Mouse (Mus musculus): ENCODE measurements at regions not wholly inside any gene's neighbourhood (a gene's known extent, or its start where the extent isn't known, plus 50 kb on each side); places are given as distances from the start of the nearest gene placed in this dataset.

GRCm38 (mm10) chr2:147846968-147847749 lies 199.6 kb downstream of the Foxa2 start:
- no peak for ATAC-seq
- Histone ChIP-seq H3K9me3 (replicated peaks) (no peaks in the 10 kb centered on the region), H3K9ac (no peak overlapping the region), H3K36me3 (no peaks in the 10 kb centered on the region), H3K27me3 (replicated peaks) (no peaks in the 10 kb centered on the region), H3K4me2 (no peak overlapping the region), H3K4me1 (no peaks in the 10 kb centered on the region), H3K27ac (no peak overlapping the region), H3K4me3 (no peak overlapping the region)
- WGBS (ENCODE audit: insufficient replicate concordance), result 24% methylated on average over 10 of the region's 10 CpGs

- WGBS (ENCODE audit: insufficient replicate concordance), result 33% methylated on average over 1 of the region's 1 CpGs
- no peak for ATAC-seq
- H3K27ac ChIP-seq, result no peak overlapping the region
- H3K4me2 ChIP-seq, result no peak overlapping the region
- H3K27me3 ChIP-seq (replicated peaks), result no peaks in the 10 kb centered on the region
- H3K9me3 ChIP-seq (replicated peaks), result no peaks in the 10 kb centered on the region
- H3K4me3 ChIP-seq, result no peak overlapping the region
- H3K9ac ChIP-seq, result no peak overlapping the region
- H3K36me3 ChIP-seq, result no peaks in the 10 kb centered on the region
- H3K4me1 ChIP-seq, result no peaks in the 10 kb centered on the region
Measured at GRCm38 (mm10) chr2:147845256-147845655, 201.5 kb downstream of the Foxa2 start.

GRCm38 (mm10) chr2:147840936-147841335 lies 205.8 kb downstream of the Foxa2 start:
- no peaks in the 10 kb centered on the region for H3K9me3 ChIP-seq (replicated peaks)
- no peaks in the 10 kb centered on the region for H3K4me1 ChIP-seq
- no peak overlapping the region for H3K27ac ChIP-seq
- H3K4me2 ChIP-seq, result no peak overlapping the region
- H3K9ac ChIP-seq, result no peak overlapping the region
- 68% methylated on average over 5 of the region's 5 CpGs for WGBS (ENCODE audit: insufficient replicate concordance)
- H3K4me3 ChIP-seq, result no peak overlapping the region
- no peak for ATAC-seq
- no peaks in the 10 kb centered on the region for H3K27me3 ChIP-seq (replicated peaks)
- H3K36me3 ChIP-seq, result no peaks in the 10 kb centered on the region

- Histone ChIP-seq H3K27ac (no peak overlapping the region), H3K4me1 (no peaks in the 10 kb centered on the region), H3K9ac (no peak overlapping the region), H3K9me3 (replicated peaks) (no peaks in the 10 kb centered on the region), H3K4me3 (no peak overlapping the region), H3K4me2 (no peak overlapping the region), H3K27me3 (replicated peaks) (no peaks in the 10 kb centered on the region), H3K36me3 (no peaks in the 10 kb centered on the region)
- 57% methylated on average over 4 of the region's 4 CpGs for WGBS (ENCODE audit: insufficient replicate concordance)
- ATAC-seq, result no peak
Measured at GRCm38 (mm10) chr2:147838613-147839012, 208.2 kb downstream of the Foxa2 start.

- WGBS (ENCODE audit: insufficient replicate concordance), result 44% methylated on average over 6 of the region's 6 CpGs
- Histone ChIP-seq H3K9me3 (replicated peaks) (no peaks in the 10 kb centered on the region), H3K27ac (no peak overlapping the region), H3K4me3 (no peak overlapping the region), H3K9ac (no peak overlapping the region), H3K36me3 (no peaks in the 10 kb centered on the region), H3K27me3 (replicated peaks) (no peaks in the 10 kb centered on the region), H3K4me1 (no peaks in the 10 kb centered on the region), H3K4me2 (no peak overlapping the region)
- no peak for ATAC-seq
Measured at GRCm38 (mm10) chr2:147830551-147830950, 216.2 kb downstream of the Foxa2 start.

- no peaks in the 10 kb centered on the region for H3K4me1 ChIP-seq
- 60% methylated on average over 3 of the region's 3 CpGs for WGBS (ENCODE audit: insufficient replicate concordance)
- no peaks in the 10 kb centered on the region for H3K9me3 ChIP-seq (replicated peaks)
- H3K27ac ChIP-seq, result no peak overlapping the region
- H3K4me3 ChIP-seq, result no peak overlapping the region
- H3K9ac ChIP-seq, result no peak overlapping the region
- no peak overlapping the region for H3K4me2 ChIP-seq
- H3K36me3 ChIP-seq, result no peaks in the 10 kb centered on the region
- no peak for ATAC-seq
- H3K27me3 ChIP-seq (replicated peaks), result no peaks in the 10 kb centered on the region
Measured at GRCm38 (mm10) chr2:147816951-147817350, 229.8 kb downstream of the Foxa2 start.

- H3K9ac ChIP-seq, result no peak overlapping the region
- H3K9me3 ChIP-seq (replicated peaks), result no peaks in the 10 kb centered on the region
- no peaks in the 10 kb centered on the region for H3K27me3 ChIP-seq (replicated peaks)
- H3K36me3 ChIP-seq, result no peaks in the 10 kb centered on the region
- H3K27ac ChIP-seq, result no peak overlapping the region
- H3K4me1 ChIP-seq, result no peaks in the 10 kb centered on the region
- ATAC-seq, result no peak
- H3K4me3 ChIP-seq, result no peak overlapping the region
- 43% methylated on average over 3 of the region's 3 CpGs for WGBS (ENCODE audit: insufficient replicate concordance)
- H3K4me2 ChIP-seq, result no peak overlapping the region
Measured at GRCm38 (mm10) chr2:147814231-147814630, 232.5 kb downstream of the Foxa2 start.

GRCm38 (mm10) chr2:147813516-147813915 lies 233.3 kb downstream of the Foxa2 start:
- H3K4me3 ChIP-seq, result no peak overlapping the region
- WGBS (ENCODE audit: insufficient replicate concordance), result 20% methylated on average over 2 of the region's 2 CpGs
- no peak overlapping the region for H3K4me2 ChIP-seq
- no peak overlapping the region for H3K27ac ChIP-seq
- H3K4me1 ChIP-seq, result no peaks in the 10 kb centered on the region
- H3K36me3 ChIP-seq, result no peaks in the 10 kb centered on the region
- ATAC-seq, result no peak
- H3K9ac ChIP-seq, result no peak overlapping the region
- H3K9me3 ChIP-seq (replicated peaks), result no peaks in the 10 kb centered on the region
- H3K27me3 ChIP-seq (replicated peaks), result no peaks in the 10 kb centered on the region

- no peak overlapping the region for H3K27ac ChIP-seq
- H3K36me3 ChIP-seq, result no peaks in the 10 kb centered on the region
- H3K27me3 ChIP-seq (replicated peaks), result no peaks in the 10 kb centered on the region; the same call in 1 of the 2 replicates
- H3K9me3 ChIP-seq (replicated peaks), result no peaks in the 10 kb centered on the region
- no peak overlapping the region for H3K4me2 ChIP-seq
- no peak overlapping the region for H3K4me3 ChIP-seq
- H3K4me1 ChIP-seq, result no peaks in the 10 kb centered on the region
- no peak; the same call in 1 of the 2 replicates for ATAC-seq
- H3K9ac ChIP-seq, result no peak overlapping the region
- 37% methylated on average over 5 of the region's 5 CpGs for WGBS (ENCODE audit: insufficient replicate concordance)
Measured at GRCm38 (mm10) chr2:147808036-147808675, 238.6 kb downstream of the Foxa2 start.

- no peak for ATAC-seq
- H3K27me3 ChIP-seq (replicated peaks), result no peaks in the 10 kb centered on the region; the same call in 1 of the 2 replicates
- H3K4me2 ChIP-seq, result no peak overlapping the region
- no peak overlapping the region for H3K9ac ChIP-seq
- H3K4me1 ChIP-seq, result no peaks in the 10 kb centered on the region
- H3K4me3 ChIP-seq, result no peak overlapping the region
- no peaks in the 10 kb centered on the region for H3K9me3 ChIP-seq (replicated peaks)
- H3K27ac ChIP-seq, result no peak overlapping the region
- no peaks in the 10 kb centered on the region for H3K36me3 ChIP-seq
- WGBS (ENCODE audit: insufficient replicate concordance), result 20% methylated on average over 4 of the region's 4 CpGs
Measured at GRCm38 (mm10) chr2:147803102-147803501, 243.7 kb downstream of the Foxa2 start.

GRCm38 (mm10) chr2:147791434-147791833 lies 255.3 kb downstream of the Foxa2 start:
- Histone ChIP-seq H3K36me3 (no peaks in the 10 kb centered on the region), H3K9ac (no peak overlapping the region), H3K4me2 (no peak overlapping the region), H3K27ac (no peak overlapping the region), H3K9me3 (replicated peaks) (no peaks in the 10 kb centered on the region), H3K4me3 (no peak overlapping the region), H3K27me3 (replicated peaks) (no peaks in the 10 kb centered on the region), H3K4me1 (no peaks in the 10 kb centered on the region)
- WGBS (ENCODE audit: insufficient replicate concordance), result 62% methylated on average over 8 of the region's 8 CpGs
- no peak for ATAC-seq

GRCm38 (mm10) chr2:147789877-147790276 lies 256.9 kb downstream of the Foxa2 start:
- no peaks in the 10 kb centered on the region for H3K9me3 ChIP-seq (replicated peaks)
- H3K9ac ChIP-seq, result no peak overlapping the region
- H3K27ac ChIP-seq, result no peak overlapping the region
- 40% methylated on average over 1 of the region's 1 CpGs for whole genome bisulfite sequencing (ENCODE audit: insufficient replicate concordance)
- no peak overlapping the region for H3K4me3 ChIP-seq
- H3K4me1 ChIP-seq, result no peaks in the 10 kb centered on the region
- H3K36me3 ChIP-seq, result no peaks in the 10 kb centered on the region
- H3K27me3 ChIP-seq (replicated peaks), result no peaks in the 10 kb centered on the region
- no peak overlapping the region for H3K4me2 ChIP-seq
- ATAC-seq, result no peak
